Mouse (Mus musculus) B cell, adult 2 months (primary cell): ENCODE measurements around the gene Tfeb.

Experiments used
- DNase-seq, 2 experiments: peaks; one replicate each; pipeline ENCODE4 v3.0.0; 2022

Gene Tfeb

DNA sequence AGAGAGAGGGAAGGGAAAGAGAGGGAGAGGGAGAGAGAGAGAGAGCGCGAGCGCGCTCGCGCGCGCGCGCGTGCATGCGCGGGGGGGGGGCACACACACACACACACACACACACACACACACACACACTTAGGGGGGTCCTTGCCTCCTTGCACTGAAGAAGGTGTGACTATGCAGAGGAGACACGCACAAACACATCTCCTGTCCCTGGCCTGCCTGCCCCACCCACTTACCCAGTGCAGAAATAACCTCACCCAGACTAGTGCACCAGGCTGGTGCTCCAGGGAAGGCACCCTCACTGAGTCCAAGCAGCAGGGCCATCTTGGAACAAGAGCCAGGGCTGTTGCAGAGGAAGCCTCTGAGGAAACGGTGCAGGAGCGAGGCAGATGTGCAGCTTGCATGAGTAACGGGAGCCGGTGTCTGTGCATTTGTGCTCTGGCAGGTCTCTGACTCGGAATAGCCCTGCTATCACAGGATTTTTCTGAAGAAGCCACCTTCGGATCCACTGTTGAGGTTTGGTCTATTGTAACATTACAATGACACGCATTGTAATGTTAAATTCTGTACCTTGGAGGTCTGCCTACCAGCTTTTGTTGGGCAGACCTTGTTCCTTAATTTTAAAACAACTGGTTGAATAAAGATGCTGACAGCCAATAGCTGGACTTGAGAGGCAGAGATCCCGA, 23.8 kb upstream of the Tfeb start:
- no peak for DNase-seq

DNA sequence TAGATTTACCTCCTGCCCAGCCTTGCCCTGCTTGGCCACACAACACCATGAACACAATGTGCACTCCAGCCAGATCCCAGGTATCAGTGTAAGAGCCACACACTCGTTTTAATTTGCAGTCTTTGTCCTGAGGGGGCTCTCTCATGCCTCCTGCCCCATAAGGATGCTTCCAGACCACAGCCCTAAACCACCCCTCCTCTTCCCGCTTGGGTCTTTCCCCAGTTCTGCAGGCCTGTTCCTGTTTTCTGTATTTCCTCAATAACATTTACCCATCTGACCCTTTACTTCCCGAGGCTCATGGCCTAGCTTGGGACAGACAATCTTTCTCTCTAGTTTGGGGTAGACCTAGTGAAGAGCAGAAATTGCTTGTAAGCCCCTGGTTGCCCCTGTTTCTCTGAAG, 21.8 kb upstream of the Tfeb start:
- DNase-seq, result no peak

GRCm38 (mm10) chr17:47721183-47721582, 15.6 kb upstream of the Tfeb start:
- no peak for DNase-seq

GRCm38 (mm10) chr17:47726566-47726965, 10.3 kb upstream of the Tfeb start, which contains the start of gene Pgc:
Gene Pgc (plus strand): TSS chr17:47726842.
- no peak for DNase-seq

DNA sequence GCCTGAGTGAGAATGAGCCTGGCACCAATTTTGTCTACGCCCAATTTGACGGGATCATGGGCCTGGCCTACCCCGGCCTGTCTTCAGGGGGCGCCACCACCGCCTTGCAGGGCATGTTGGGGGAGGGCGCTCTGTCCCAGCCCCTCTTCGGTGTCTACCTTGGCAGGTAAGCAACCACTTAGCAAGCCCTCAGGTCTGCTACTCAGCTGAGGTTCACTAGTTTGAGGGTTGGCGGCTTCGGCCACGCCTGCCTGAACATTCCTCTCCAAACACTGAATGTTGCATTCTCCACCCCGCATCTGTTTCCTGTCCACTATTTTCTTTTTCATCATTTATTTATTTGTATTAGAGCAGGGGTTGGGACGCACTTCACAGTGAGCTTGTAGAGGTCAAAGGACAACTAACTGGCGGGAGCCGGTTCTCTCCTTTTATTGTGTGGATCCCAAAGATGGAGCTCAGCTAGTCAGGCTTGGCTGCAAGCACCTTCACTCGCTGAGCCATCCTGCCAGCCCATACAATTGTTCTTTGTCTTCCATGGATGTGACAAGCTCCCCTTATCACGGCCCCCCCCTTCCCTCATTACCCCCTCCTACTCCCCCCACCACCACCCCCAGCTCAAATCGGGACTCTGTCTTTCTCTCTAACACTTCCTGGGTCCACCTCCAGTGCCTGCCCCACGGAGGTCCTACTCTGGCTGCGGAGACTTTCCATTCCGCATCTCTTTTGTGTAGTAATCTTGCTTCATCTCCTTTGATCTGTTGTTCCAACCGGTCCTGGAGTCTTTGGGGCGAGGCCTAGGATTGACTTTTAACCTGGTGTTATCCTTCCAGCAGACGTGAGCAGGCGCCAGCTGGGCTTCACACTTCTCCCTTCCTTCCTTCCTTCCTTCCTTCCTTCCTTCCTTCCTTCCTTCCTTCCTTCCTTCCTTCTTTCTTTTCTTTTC, 5.9 kb upstream of the Tfeb start:
- no peak for DNase-seq

- no peak for DNase-seq
Observed at GRCm38 (mm10) chr17:47735553-47736100, 1.2 kb upstream of the Tfeb start.

GRCm38 (mm10) chr17:47737271-47738065, 638 bp downstream of the Tfeb start:
- DNase-seq, result peak; percentile 89 to 90

- DNase-seq, result peak; percentile 90 to 91
Observed at GRCm38 (mm10) chr17:47738066-47738878, 1.4 kb downstream of the Tfeb start.

GRCm38 (mm10) chr17:47738879-47739798, 2.3 kb downstream of the Tfeb start:
- peak; percentile 77 to 81 for DNase-seq

DNA sequence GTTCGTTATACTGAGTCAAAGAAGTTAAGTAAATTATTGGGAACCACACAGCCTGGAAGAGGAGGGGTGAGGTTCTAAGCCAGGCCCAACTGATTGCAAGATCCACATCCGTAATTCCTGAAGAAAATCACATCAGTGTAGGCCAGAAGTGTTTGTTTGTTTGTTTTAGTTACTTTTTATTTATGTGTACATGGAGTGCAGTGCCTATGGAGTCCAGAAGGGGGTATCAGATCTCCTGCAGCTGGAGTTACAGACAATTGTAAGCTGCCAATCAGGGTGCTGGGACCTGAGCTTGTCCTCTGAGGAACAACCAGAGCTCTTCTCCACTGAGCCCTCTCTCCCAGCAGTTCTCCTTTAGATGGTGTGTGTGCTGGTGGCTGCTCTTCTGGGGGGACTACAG, 3.4 kb downstream of the Tfeb start:
- DNase-seq, result peak in 1 of 2 experiments; percentile 33

GRCm38 (mm10) chr17:47742991-47743734, 6.3 kb downstream of the Tfeb start:
- peak; percentile 68 to 74 for DNase-seq

DNA sequence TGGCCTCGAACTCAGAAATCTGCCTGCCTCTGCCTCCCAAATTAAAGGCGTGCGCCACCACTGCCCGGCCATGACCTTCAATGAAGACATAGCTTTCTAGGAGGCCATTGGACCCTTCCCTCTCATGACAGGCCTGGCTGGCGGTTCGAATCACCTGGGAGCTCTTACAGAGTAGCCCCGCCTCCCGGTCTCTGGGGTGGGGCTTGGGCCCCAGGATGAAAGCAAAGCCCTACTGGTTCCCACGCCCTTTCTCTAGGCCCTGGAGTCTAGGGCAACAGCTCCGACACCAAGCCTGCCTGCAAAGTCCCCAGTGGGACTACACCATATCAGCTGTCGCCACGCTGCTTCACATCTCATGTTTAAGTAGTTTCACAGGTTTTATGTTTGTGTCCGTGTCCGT, 7.3 kb downstream of the Tfeb start:
- DNase-seq, result no peak

DNA sequence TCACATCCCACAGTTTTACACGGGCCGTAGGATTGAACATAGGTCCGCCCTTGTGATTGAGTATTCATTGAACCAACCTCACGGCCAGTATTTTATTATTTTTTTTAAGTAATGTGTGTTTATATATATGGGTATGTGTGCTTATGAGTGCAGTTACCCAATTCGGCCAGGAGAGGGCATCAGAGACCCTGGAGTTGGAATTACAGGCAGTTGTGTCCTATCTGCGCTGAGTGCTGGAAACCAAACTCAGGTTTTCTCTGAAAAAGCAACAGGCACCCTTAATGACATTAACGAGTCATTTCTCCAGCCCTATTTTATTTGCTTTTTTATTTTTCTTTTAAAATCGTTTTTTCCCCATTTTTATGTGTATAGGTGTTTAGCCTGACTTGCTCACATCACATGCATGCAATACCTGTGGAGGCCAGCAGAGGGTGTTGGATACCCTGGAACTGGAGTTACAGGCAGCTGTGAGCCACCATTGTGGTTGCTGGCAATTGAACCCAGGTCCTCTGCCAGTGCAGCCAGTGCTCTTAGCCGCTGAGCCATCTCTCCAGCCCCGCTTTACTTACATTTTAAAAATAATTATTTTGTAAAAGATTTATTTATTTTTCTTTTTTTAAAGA, 8.0 kb downstream of the Tfeb start:
- DNase-seq, result peak; percentile 72

- DNase-seq, result no peak
Observed at GRCm38 (mm10) chr17:47748791-47749553, 12.1 kb downstream of the Tfeb start.

- no peak for DNase-seq
Observed at GRCm38 (mm10) chr17:47749626-47750025, 12.8 kb downstream of the Tfeb start.

- DNase-seq, result no peak
Observed at GRCm38 (mm10) chr17:47750101-47750500, 13.3 kb downstream of the Tfeb start.

- no peak for DNase-seq
Observed at GRCm38 (mm10) chr17:47751811-47752210, 15.0 kb downstream of the Tfeb start.

GRCm38 (mm10) chr17:47753130-47753775, 16.4 kb downstream of the Tfeb start:
- DNase-seq, result no peak
